Mouse (Mus musculus) lung, postnatal 36 days (tissue): ENCODE results near the gene Timm22.

Source experiments
- DNase-seq: peaks from one replicate; pipeline ENCODE4 v3.0.0; 2022; ENCODE audit warnings: mixed read lengths

The Timm22 gene

DNA sequence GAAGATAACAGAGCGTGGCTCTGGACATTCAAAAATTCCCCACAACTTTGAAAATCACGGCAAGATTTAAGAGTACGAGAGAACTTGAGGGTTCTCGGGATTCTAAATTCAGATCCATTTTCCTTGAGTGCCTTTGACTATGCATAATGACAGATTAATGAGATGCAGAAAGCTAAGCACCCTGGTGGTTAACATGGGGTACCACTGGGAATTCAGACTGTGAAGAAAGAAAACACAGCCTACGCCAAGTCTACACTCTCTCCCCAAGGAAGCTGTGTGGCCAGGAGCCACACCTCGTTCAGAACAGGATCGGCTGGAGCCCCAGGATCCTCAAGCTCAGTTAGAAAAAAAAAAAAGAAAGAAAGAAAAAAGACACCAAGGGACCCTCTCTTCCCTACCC, 14.2 kb upstream of the Timm22 start:
- no peak for DNase-seq

DNA sequence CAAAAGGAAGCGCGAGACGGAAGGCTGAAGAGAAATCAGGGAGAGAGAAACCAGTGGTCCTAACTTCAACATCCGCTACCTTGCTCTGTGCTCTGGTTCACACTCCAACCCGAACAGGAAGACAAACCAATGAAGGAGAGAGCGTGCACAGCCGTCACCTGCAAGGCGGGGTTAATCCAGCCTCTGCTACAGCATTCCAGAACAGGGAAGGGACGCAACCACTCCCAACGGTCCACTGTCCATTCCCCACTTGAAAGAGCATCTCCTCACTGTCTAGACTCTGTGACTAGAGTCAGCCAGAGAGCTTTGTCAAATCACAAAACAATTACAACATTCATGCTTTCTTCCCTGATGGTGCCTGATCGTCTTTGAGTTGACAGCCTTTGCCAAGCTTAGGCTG, 13.8 kb upstream of the Timm22 start:
- DNase-seq: no peak

DNA sequence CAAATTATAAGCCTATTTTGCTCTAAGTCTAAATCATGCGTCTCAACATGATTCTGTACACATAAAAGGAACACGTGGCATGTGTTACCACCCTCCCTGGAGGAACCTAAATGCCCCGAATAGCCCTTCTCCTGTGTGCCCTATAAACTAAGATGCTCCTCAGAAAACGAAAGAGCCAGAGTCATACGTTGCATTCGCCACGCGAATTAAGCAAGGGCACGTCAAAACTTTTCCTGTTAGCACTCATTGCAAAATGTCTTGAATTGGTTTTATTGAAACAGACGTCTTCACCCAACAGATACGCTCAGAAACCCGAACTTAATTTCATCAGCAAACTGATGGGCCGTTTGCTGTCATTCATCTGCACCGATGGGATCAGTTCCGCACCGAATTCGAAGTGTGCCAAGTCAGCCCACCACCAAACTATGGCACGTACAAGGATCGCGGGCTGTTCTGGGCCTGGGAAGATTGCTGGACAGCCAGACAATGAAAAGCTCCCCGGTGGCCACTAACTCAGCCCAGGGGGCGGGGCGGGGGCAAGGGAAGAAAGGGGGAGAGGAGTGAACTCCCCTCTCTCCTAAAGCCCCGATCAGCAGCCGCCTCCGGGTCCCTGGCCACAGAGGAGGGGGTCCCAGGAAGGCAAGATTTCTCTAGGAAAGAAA, 9.0 kb upstream of the Timm22 start:
- no peak for DNase-seq

DNA sequence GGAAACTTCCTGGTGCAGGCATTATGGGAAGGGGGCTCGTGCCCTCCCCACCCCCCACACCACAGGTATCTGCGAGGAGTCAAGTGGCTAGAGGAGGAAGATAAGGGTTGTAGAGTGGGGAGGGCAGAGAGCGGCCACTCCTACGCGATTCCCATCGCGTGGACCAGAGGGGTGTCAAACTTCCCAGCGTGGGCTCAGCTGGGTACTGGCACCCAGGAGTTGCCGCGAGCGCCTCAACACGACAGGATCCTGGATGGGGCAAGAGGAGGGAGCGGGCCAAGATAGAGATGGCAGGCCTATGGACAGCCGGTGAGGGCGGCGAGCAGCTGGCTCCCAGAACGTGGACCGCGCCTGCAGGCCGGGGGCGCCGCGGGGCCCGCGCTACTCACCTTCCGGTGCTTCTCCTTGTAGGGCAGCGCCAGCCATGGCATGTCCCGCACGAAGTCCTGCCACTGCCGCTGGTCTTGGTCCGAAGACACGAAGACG, 8.4 kb upstream of the Timm22 start:
- no peak for DNase-seq

DNA sequence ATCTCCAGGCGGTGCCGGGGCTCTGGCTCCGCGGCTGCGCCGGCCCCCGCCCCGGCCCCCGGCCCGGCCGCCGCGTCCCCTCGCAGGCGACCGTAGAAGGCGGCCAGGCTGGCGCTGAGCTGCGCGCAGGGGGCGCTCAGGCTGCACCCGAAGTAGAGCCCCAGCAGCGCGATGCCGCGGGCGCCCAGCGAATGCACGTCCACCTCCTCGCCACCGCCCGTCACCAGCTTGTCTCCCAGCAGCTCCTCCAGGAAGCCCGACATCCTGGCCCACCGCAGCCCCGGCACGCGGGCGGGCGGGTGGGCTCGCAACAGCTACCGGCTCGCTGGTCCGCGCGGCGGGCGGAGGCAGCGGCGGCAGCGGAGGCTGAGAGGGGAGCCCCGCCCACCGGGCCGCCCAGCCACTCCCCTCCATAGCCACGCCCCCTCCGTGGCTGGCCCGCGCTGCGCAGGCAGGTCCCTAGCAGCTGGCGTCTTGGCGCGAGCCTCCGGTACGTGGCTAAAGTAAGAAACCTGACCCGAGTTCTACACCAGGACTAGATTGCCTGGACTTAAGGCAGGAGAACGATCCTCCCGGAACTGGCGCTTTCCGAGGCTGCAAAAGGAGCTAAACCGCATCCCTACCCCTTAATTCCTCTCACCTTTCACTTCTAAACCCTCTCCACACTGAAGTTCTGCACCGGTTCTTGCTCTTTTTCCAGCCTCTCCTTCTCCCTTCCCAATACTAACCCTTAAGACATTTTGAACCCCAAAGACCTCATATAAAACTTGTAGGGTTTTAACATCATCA, 7.8 kb upstream of the Timm22 start, which contains the start of gene Nxn:
Nxn (minus strand) TSS at position 343 of the 789 bp plus-strand sequence.
- DNase-seq: peak; percentile 95

DNA sequence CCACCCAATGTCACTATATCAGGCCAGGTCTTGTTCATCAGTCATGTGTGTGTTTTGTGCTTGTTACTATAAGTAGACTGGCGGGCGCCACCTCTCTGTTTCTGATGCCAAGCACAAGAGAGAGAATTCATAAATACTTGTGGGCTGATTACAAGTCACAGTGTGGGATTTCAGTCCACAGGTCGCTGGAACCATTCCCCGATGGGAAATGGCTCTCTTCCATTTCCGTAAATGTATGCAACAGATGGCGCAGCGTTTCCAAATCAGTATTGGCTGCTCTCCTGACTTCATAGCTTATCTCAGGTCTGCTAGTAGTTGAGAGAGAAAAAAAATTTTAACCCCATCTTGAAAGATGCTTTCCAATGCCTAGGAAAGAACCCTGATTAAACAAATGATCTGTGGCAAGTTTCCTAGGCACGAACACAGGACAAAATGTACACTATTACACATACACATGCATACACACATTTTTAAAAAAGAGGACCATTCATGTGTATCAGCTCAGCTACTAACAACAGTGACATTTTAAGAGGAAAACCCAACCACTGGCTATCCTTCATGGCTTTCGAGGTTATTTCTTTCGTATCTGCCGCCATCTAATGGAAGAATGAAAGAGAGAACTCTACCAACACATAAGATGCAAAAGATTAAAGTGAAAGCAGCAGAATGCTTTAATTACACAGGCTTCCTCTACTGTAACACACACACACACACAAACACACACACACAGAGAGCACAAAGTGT, 7.0 kb upstream of the Timm22 start:
- DNase-seq: peak; percentile 74

DNA sequence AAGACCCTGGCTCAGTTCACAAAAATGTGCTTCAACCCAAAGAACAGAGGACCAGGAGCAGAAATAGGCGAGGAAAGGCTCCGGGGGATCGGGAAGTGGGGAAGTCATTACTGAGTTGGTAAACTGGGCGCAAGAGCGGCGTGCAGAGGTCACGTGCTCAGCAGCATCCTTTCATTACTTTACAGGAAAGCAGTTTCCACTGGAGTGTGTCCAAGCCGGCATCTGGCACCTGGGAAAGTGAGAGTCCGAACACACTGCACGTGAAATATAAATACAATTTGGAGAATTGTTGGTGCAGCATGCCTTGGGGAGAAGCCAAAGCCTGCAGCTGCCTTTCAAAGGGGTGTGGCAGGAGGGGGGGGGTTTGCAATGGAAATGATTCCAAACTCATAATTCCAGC, 5.4 kb upstream of the Timm22 start:
- no peak for DNase-seq

DNA sequence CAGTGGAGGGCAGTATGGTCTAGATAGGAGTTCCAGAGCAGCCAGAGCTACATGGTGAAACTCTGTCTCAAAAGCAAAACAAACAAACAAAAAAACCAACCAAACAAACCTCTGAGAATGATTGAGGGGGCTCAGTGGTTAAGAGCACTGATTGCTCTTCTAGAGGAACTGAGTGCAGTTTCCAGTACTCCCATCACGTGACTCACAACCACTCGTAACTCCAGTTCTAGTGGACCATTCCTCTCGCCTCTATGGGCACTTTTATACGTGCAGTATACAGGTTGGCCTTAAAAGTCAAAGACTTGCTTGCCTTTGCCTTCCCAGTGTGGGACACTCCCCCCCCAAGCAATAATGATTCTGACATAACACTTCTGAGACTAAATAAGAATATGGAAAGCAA, 1.6 kb upstream of the Timm22 start:
- DNase-seq: no peak

DNA sequence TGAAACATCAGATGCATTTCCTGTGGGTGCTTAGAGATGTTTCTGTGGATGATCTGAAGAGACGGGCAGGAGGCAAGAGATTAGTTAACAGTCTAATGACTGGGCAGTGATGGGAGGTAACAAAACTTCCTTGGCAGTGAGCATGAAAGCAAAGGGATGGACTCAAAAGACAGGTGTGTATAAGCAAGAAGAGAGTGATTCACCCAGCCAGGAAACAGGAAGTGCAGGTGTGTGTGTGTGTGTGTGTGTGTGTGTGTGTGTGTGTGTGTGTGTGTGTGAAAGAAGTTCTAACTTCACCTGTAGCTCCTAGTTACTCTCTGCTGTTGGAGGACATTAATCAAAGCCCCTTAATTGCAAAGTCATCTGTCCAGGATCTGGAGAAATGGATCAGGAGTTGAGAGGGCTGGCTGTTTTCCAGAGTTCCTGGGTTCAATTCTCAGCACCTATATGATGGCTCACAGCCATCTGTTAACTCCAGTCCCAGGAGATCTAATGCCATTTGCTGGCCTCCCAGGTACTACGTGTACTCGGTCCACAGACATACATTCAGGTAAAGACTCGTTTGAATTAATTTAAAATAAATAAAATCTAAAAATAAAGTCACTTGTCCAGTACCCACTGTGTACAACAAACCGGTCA, 1.0 kb upstream of the Timm22 start:
- no peak for DNase-seq

DNA sequence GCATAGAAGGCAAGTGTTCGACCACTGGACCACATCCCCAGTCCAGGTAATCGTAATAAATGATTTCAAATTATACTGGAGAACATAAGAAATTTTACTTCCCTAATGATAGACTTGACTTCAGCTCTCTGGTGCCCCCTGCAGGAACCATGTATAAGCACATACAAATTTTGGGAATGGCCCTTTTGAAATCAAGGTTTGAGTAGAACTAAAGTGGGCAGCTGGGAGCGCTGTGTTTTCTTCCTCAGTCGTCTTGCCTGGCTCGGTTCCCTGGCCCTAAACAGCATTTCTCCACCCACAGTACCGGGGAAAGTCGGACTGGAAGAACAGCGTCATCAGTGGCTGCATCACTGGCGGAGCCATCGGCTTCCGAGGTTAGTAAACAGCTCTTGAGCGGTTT, 4.1 kb downstream of the Timm22 start:
- DNase-seq: peak; percentile 69

DNA sequence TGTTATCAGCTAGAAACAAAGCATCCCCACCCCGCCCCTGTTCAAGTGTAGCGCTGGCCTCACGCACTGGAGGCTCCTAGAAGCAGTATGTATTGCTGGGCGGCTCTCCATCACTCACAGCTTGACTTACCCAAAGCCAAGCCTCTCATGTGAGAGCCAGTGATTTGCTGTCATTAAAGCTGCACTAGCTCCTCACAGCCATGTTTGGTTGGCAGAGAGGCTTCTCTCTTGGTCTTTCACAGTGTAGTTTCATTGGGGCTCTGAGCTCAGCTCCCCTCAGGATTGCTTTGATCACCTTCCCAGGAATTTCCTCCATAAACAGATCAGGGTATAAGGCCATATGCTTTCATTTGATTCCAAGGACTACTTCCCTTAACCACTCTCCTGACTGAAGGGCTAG, 6.5 kb downstream of the Timm22 start:
- no peak for DNase-seq

DNA sequence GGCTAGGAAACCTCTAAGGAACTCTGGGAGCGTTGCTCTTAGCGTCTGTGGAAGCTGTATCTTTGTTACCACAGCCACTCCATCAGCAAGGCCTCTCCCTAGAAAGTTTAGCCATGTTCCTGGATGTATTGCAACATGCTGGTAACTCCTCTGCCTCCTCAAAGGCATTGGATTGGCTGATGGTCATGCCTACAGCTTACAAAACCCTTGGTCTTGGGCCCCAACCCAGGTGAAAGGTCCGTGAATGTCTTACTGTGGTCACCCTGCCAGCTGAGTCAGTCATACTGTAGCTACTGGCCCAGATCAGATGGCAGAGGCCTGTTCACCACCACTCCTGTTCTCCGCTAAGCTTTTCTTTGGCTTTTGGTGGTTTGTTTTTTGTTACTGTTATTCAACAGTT, 8.2 kb downstream of the Timm22 start:
- peak; percentile 62 for DNase-seq

DNA sequence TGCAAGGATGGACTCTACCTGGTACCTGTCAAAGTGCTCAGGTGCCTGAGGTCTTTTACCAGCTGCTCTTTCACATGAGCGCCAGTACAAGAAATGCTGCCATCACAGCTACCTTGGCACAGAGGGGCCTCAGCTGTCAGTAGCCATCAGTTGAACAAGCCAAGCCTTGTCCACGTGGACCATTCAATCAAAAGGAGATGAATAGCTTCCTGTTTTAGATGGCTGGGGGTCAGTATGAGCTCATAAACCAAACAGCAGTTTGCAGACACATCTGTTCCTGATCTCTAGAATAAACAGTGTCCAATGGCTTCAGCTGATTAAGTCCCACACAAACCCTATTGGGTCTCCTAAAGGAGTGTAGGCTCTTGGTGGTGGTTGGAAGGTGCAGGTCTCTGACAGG, 9.2 kb downstream of the Timm22 start:
- no peak for DNase-seq

DNA sequence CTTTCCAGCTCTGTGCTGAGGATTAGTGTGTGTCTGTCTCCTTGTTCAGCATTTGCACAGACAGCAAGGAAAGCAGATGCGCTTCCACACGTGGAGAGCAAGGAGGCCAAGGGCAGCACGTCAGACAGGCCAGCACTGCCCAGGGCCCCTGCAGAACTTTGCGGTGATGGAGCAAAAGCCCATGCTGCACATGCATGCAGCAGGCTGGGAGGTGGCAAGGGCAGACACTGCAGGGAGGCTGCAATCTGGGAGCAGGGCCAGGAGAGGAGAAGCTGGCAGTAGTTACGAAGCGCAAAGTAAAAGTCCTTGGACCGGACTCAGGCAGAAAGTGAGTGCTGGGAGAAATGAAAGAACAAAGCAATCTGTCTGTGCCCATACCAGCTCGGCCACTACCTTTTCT, 11.7 kb downstream of the Timm22 start:
- DNase-seq: no peak

DNA sequence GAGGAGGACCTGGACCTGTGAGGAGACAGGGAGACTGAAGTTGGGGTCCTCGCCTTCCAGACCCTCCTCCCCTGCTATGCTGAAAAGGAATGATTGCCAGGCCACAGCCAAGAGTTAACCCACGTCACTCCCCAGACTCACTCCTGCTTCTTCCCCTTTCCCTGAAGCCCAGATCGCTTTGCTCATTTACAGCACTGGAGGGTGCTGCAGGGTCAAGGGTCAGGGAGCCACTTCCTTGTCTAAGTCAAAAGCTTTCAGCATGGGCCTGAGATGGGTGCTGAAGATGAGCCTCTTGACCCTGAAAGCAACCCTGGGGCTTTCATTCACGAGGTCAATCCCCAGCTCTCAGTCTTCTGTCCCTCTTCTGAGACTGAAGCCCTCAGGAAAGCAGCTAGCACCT, 12.4 kb downstream of the Timm22 start:
- peak; percentile 61 for DNase-seq

DNA sequence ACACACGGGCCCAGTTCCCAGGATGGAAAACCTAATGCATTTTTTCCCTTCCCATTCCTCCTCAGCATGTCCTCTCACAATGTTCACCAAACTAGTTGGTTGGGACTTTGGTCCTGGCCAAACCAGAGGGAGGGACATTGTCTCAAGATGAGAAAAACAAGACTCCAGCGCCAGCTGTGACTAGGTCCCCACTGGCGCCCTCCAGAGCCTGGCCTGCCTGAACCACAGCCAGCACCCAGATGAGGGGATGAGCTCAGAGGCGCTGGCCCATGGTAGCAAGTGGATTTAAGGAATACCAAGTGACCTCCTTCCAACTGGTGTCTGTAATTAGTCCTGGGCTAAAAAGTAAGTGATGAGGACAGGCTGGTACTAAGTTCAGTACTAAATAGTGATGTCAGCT, 14.1 kb downstream of the Timm22 start:
- DNase-seq: no peak

DNA sequence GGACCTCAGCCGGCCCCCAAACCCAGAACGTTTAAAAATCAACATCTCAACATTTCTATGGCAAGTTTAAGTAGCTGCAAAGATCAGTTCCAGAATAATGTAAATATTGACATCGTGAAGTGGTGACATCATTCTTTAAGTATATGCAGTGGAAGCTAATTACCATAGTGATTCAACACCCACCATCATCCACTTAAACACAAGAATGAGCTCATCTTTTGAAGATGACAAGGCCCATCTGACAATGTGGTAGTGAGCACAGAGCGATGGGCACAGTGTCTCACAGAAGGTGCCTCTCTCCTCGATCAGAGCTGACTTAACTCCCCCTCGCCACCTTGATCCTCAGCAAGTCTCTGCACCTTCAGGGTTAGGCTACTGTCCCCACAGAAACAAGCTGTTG, 19.0 kb downstream of the Timm22 start:
- DNase-seq: no peak

DNA sequence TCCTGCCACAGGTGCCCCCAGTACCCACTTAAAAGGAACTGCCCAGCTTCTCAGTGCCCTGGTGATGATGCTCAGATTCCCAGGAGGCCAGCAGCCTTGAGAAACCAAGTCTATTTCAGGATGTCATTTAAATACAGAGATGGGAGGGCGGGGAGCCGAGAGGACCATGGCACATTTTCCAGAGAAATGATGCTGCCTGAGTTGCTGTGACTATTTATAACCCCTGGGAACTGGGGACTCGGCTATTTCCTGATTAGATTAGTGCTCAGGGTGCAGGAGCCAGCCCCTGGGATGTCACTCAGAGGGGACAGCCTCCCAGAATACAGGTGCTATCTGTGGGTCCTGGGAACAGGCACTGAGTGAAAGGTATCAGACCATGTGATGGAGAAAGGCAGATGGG, 21.0 kb downstream of the Timm22 start:
- no peak for DNase-seq

DNA sequence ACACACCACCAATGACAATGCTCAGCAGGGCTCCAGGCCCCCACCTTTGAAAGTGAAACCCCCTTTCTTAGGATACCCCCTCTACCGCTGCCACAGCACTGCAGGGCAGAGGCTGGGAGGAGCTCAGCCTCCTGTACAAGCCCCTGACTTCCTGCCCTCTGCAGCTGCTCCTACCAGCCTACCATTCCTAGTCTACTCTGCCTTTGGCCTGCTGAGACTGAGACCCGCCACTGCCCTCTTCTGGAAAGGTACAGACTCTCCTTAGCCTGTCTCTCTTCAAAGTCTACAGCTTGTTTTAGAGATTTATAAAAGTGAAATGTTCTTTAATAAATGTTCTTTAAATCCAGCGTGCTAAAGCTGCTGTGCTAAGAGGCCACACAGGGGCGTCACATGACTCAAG, 22.3 kb downstream of the Timm22 start:
- no peak for DNase-seq

DNA sequence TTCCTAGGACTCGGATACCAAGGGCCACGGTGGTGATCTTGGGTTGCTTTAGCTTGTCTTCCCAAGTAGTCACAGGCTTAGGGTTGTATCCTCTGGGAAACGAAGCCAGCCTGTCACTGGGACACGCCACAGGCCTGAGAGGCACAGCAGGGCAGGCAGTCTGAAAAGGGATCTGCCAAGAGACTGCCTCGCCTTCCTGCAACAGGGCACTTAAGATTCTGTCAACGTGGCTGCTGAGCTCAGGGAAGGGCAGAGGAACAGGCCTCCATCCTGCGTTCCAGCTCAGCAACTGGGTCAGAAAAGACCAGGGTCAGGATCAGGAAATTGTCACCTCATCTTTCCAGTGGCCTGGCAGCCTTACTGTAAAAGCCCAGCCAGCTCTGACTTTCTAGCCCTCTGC, 22.8 kb downstream of the Timm22 start:
- DNase-seq: no peak

DNA sequence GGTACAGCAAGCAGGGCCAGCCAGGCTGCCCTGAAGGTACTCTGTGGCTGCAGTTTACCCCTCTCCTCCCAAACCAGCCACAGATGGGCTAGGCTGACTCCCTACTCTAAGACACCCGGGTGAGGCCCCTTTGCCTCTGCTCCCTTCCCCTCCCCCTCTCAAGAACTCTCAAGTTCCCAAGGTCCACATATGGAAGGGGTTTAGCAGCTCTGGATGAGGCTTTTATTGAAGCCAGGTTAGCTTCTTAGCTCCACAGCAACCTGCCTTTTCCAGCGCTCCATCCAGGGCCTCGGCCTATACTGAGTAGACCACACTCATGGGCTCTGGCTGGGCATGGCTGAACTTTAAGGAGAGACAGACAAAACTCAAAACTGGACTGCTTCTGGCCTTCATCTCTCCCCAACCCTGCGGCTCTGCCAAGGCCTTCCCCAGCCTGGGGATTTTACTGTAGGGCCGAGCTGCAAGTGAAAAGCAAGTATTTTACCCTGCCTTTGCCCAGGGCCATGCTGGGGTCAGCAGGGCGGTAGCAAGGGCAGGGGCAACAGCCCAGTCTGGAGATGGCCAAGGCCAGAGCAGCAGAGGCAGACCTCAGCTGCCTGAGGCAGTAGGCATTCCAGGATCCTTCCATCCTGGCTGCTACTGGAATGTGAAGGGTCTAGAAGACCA, 23.3 kb downstream of the Timm22 start:
- DNase-seq: no peak

DNA sequence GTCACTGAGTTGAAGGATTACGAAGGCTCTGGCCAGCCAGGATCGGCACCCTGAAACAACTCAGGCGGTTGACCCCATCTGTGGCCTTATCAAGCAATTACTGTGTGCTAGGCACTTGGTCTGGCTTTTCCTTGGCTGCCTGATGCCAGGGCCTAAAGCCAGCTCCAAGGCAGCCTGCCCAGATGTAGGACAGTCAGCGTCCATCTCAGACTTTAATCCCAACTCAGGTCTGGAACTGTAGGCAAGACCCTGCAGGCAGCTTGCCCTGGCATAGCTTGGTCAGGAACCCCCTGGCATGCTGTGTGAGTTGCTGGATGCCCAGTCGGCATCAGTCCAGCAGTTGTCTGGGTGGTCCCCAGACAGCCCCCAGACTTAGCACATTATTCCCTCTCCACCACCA, 29.3 kb downstream of the Timm22 start:
- DNase-seq: no peak
